Mouse (Mus musculus): ENCODE measurements around the gene 4933434E20Rik. TPM values are rescaled to one million over a fixed set of nuclear protein-coding genes. Genes with fewer than 3 reads are reported as not detected.

Gene 4933434E20Rik
- polyA plus RNA-seq, 1 experiment from 2014 or later, result 173 TPM

DNA sequence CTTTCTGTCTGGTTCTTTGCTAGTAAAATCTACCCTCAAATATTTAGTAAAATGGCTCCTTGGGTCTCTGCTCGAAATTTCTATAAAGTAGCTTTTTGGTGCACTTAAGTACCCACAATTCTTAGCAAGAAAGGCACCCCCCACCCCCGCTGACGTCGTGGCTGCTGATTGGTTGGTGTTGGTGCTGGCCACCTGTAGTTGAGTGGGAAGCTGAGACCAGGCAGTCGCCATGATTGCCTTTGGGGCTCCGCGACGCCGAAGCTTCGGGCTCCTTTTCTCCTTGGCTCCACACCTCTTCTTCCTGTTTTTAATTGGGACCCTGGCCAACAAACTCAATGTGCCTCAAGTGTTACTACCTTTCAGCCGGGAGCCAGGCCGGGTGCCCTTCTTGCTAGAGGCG is 52.5 kb downstream of the 4933434E20Rik start, which contains the start of gene Nup210l:
TSS of gene Nup210l (plus strand) at position 195 of the 400 bp plus-strand sequence.
- Histone ChIP-seq H3K27ac (ENCODE audit: low read depth, low read length) (no peak within 1 kb of the TSS), H3K4me3 (ENCODE audit: low read length) (no peak within 1 kb of the TSS), H3K9ac (ENCODE audit: low read depth, low read length) (no peak within 1 kb of the TSS), H3K4me2 (replicated peaks; ENCODE audit: low read depth, low read length) (no peak within 1 kb of the TSS), H3K36me3 (ENCODE audit: control insufficient read depth, insufficient read depth, low read length) (peaks cover 12% of the 10 kb centered on the region), H3K27me3 (ENCODE audit: control insufficient read depth, insufficient read depth, low read length) (no peaks in the 10 kb centered on the region), H3K9me3 (ENCODE audit: control insufficient read depth, low read length) (no peaks in the 10 kb centered on the region; the same call in 1 of the 2 replicates), H3K4me1 (ENCODE audit: control insufficient read depth, insufficient read depth, low read length) (no peaks in the 10 kb centered on the region)
- WGBS, result 87% methylated on average over 13 of the region's 13 CpGs
- no peak for ATAC-seq (ENCODE audit: low FRiP score, low TSS enrichment)

DNA sequence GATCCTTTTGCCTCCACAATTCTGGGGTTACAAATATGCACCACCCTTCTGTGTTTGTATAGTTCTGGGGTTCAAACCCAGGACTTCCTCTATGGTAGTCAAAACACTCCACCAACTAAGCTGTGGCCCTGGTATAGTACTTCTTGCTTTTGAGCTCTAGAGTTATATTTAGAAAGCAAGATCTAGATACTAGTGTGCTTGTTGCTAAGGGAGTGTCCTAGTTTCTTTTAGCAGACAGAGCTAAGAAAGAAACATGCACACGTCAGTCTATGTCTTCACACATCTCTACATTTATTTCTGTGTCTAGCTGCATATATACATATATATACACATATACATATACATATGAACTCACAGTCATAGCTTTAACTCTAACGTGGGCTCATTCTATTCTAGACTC is 60.3 kb downstream of the 4933434E20Rik start:
- Histone ChIP-seq H3K36me3 (ENCODE audit: control insufficient read depth, insufficient read depth, low read length) (no peaks in the 10 kb centered on the region), H3K27ac (ENCODE audit: low read depth, low read length) (no peak overlapping the region), H3K4me1 (ENCODE audit: control insufficient read depth, insufficient read depth, low read length) (no peaks in the 10 kb centered on the region), H3K9me3 (ENCODE audit: control insufficient read depth, low read length) (no peaks in the 10 kb centered on the region), H3K27me3 (ENCODE audit: control insufficient read depth, insufficient read depth, low read length) (no peaks in the 10 kb centered on the region), H3K9ac (ENCODE audit: low read depth, low read length) (no peak overlapping the region), H3K4me3 (ENCODE audit: low read length) (no peak overlapping the region), H3K4me2 (replicated peaks; ENCODE audit: low read depth, low read length) (no peak overlapping the region)
- 89% methylated on average over 2 of the region's 2 CpGs for WGBS
- no peak for ATAC-seq (ENCODE audit: low FRiP score, low TSS enrichment)

DNA sequence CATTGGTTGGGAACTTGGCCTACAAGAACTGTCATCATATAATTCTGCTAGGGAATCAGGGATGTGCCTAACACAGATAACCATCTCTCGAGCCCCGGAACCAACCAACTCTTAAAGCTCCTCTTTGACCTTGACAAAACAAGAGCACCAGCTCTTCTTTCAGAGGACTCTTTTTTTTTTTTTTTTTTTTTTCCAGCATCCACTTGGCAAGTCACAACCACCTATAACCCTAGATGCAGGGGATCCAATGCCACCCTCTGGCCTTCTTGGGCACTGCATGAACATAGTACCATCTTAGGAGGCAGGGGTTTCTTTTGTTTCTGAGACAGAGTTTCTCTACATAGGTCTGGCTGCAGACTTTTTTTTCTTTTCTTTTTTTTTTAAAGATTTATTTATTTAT is 62.9 kb downstream of the 4933434E20Rik start:
- Histone ChIP-seq H3K27me3 (ENCODE audit: control insufficient read depth, insufficient read depth, low read length) (no peaks in the 10 kb centered on the region), H3K9ac (ENCODE audit: low read depth, low read length) (no peak overlapping the region), H3K36me3 (ENCODE audit: control insufficient read depth, insufficient read depth, low read length) (no peaks in the 10 kb centered on the region), H3K4me1 (ENCODE audit: control insufficient read depth, insufficient read depth, low read length) (no peaks in the 10 kb centered on the region), H3K4me2 (replicated peaks; ENCODE audit: low read depth, low read length) (no peak overlapping the region), H3K27ac (ENCODE audit: low read depth, low read length) (no peak overlapping the region), H3K9me3 (ENCODE audit: control insufficient read depth, low read length) (no peaks in the 10 kb centered on the region), H3K4me3 (ENCODE audit: low read length) (no peak overlapping the region)
- WGBS, result 83% methylated on average over 2 of the region's 2 CpGs
- ATAC-seq (ENCODE audit: low FRiP score, low TSS enrichment), result no peak

DNA sequence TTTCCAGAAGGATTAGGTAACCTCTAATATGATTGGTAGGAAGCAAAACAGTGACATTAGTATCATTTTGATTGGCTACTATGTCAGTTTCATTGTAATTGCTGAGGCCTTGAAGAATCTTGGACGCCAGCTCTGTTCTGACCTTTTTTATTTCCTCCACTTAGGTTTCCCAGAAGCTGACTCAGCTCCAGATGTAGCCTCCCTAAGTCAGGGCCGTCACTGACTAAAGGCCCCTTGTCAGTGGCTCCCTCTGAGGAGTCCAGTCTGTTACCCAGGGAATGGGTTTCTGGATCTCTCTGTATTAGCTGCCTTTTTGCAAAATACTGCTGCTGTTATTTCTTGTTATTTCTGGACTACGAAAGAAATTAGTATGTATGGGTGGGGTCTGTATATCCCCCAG is 64.1 kb downstream of the 4933434E20Rik start:
- H3K9ac ChIP-seq (ENCODE audit: low read depth, low read length), result no peak overlapping the region
- no peaks in the 10 kb centered on the region for H3K36me3 ChIP-seq (ENCODE audit: control insufficient read depth, insufficient read depth, low read length)
- H3K4me1 ChIP-seq (ENCODE audit: control insufficient read depth, insufficient read depth, low read length), result no peaks in the 10 kb centered on the region
- peak overlapping the region; percentile 47; the same call in 1 of the 2 replicates for H3K27ac ChIP-seq (ENCODE audit: low read depth, low read length)
- 52% methylated on average over 3 of the region's 3 CpGs for WGBS
- no peak overlapping the region for H3K4me2 ChIP-seq (replicated peaks; ENCODE audit: low read depth, low read length)
- H3K4me3 ChIP-seq (ENCODE audit: low read length), result no peak overlapping the region
- H3K27me3 ChIP-seq (ENCODE audit: control insufficient read depth, insufficient read depth, low read length), result no peaks in the 10 kb centered on the region
- H3K9me3 ChIP-seq (ENCODE audit: control insufficient read depth, low read length), result no peaks in the 10 kb centered on the region
- ATAC-seq (ENCODE audit: low FRiP score, low TSS enrichment), result peak; percentile 79

MicroRNAs within 50 kb of the gene (microRNA counts, 519-probe panel; counts per million panel counts)
- microRNA mmu-miR-190b, result not detected

Small RNA genes within 50 kb of the gene (microRNA-seq; reads per million reads assigned to microRNA genes)
- gene Mir190b, result 9.3 reads per million, percentile 27 among the genes with 10 or more reads in this experiment
- 0.84 reads per million for gene Mir7669

Other genes starting within 250 kb of the 4933434E20Rik start
- gene She, start 220.3 kb upstream of the 4933434E20Rik start, polyA plus RNA-seq (2014; fragmentation: Nextera tagmentation; extraction: Ambion mirVana), result 5.4 and 8.2 TPM in 2 replicates
- gene Il6ra, start 138.4 kb upstream of the 4933434E20Rik start, polyA plus RNA-seq (2014; fragmentation: Nextera tagmentation; extraction: Ambion mirVana), result 0.55 and 1.1 TPM in 2 replicates
- 8.4 and 17.3 TPM in 2 replicates for gene Atp8b2, start 88.1 kb upstream of the 4933434E20Rik start, polyA plus RNA-seq (2014; fragmentation: Nextera tagmentation; extraction: Ambion mirVana)
- gene Hax1, start 52.9 kb upstream of the 4933434E20Rik start, polyA plus RNA-seq (2014; fragmentation: Nextera tagmentation; extraction: Ambion mirVana), result 166 and 188 TPM in 2 replicates
- gene Ubap2l, start 992 bp downstream of the 4933434E20Rik start, polyA plus RNA-seq (2014; fragmentation: Nextera tagmentation; extraction: Ambion mirVana), result 201 and 264 TPM in 2 replicates
- gene Tpm3, start 21.0 kb downstream of the 4933434E20Rik start, polyA plus RNA-seq (2014; fragmentation: Nextera tagmentation; extraction: Ambion mirVana), result 515 and 579 TPM in 2 replicates
- 0.47 and 0.76 TPM in 2 replicates for gene Nup210l, start 52.5 kb downstream of the 4933434E20Rik start, polyA plus RNA-seq (2014; fragmentation: Nextera tagmentation; extraction: Ambion mirVana)
- gene Rps27, start 162.0 kb downstream of the 4933434E20Rik start, polyA plus RNA-seq (2014; fragmentation: Nextera tagmentation; extraction: Ambion mirVana), result 1,631 and 2,471 TPM in 2 replicates
- gene Rab13, start 162.1 kb downstream of the 4933434E20Rik start, polyA plus RNA-seq (2014; fragmentation: Nextera tagmentation; extraction: Ambion mirVana), result 17.7 and 24.9 TPM in 2 replicates
- 109 and 123 TPM in 2 replicates for gene Jtb, start 180.0 kb downstream of the 4933434E20Rik start, polyA plus RNA-seq (2014; fragmentation: Nextera tagmentation; extraction: Ambion mirVana)
- 5.7 and 6.6 TPM in 2 replicates for gene Creb3l4, start 191.9 kb downstream of the 4933434E20Rik start, polyA plus RNA-seq (2014; fragmentation: Nextera tagmentation; extraction: Ambion mirVana)
- gene Slc39a1, start 196.5 kb downstream of the 4933434E20Rik start, polyA plus RNA-seq (2014; fragmentation: Nextera tagmentation; extraction: Ambion mirVana), result 102 and 105 TPM in 2 replicates
- gene Crtc2, start 202.5 kb downstream of the 4933434E20Rik start, polyA plus RNA-seq (2014; fragmentation: Nextera tagmentation; extraction: Ambion mirVana), result 16.9 and 21.5 TPM in 2 replicates
- gene Dennd4b, start 213.5 kb downstream of the 4933434E20Rik start, polyA plus RNA-seq (2014; fragmentation: Nextera tagmentation; extraction: Ambion mirVana), result 2.9 and 4.5 TPM in 2 replicates
- 24.5 and 25.4 TPM in 2 replicates for gene Gatad2b, start 241.5 kb downstream of the 4933434E20Rik start, polyA plus RNA-seq (2014; fragmentation: Nextera tagmentation; extraction: Ambion mirVana)

All from kidney, embryonic 14.5 days (tissue).